Mouse (Mus musculus): ENCODE measurements at regions not wholly inside any gene's neighbourhood (a gene's known extent, or its start where the extent isn't known, plus 50 kb on each side); places are given as distances from the start of the nearest gene placed in this dataset.

DNA sequence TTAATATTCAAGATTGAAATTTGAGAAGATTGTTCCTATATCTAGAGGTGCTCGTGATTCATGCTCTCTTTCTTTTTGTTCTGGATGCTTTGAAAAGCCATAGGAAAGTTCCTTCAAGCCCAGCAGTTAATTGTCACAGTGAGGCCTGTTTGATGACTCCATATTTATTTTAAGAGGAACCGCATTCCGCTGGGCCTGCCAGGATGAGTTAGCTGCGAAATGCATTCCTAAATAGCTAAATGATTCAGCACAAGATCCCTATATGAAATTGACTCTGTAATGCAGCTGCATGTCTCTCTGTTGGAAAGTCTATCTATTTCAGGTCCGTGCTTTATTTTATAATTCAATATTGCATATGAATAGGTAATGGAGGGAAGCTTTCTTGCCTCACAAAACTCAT lies 511.9 kb upstream of the Adgra3 start:
- no peak for DNase-seq (ENCODE audit: low spot score in 2 of 2)

GRCm38 (mm10) chr5:50551125-50551524 lies 492.3 kb upstream of the Adgra3 start:
- DNase-seq (ENCODE audit: low spot score in 2 of 2): no peak

- DNase-seq (ENCODE audit: low spot score in 2 of 2): no peak
These were observed 453.7 kb upstream of the Adgra3 start for GRCm38 (mm10) chr5:50512539-50512938.

DNA sequence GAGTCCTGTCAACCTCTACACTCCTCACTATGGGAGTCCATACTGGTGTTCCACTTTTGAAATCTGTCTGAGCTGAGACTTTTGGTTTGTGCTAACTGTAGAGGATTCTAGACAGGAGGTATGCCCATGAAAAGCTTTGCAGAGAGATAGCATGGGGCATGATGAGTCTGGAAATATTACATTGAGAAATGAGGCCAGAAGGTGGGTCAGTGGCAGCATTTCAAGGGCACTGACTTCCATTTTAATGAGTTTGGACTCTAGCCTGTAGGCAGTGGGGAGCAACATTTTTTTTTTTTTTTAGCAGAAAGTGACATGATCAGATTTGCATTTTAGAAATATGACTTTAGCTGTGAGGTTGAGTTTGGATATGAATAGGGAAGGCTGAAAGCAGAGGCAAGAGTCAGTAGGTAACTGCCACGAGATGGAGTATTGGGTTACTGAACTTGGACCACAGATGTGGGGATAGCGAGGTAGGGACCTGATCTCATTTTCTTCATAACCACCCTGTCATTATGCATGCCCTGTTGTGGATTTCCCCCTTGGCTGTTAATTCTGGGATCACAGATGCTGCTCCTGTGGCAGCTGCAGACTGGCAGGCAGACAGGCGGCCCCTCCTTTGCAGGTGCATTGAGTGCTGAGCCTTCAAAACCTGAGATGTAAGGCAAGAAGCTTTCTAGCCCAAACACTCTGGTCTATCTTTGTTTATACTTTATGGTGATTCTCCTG lies 451.1 kb upstream of the Adgra3 start:
- no peak for DNase-seq (ENCODE audit: low spot score in 2 of 2)

DNA sequence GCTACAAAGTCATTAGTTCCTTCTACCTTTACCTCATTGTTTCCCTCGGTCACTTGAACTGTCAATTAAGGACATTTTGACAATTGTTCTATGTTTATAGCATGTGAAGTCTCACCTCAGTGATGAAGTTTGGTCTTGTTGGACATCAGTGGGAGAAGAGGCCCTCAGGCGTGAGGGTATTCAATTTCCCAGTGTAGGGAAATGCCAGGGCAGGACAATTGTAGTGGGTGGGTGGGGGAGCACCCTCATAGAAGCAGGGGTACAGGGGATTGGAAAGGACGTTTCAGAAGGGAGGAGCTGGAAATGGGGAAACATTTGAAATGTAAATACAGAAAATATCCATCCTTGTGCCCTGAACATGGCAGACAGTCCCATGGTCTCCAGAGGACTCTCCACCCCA lies 431.4 kb upstream of the Adgra3 start:
- no peak for DNase-seq (ENCODE audit: low spot score in 2 of 2)

DNA sequence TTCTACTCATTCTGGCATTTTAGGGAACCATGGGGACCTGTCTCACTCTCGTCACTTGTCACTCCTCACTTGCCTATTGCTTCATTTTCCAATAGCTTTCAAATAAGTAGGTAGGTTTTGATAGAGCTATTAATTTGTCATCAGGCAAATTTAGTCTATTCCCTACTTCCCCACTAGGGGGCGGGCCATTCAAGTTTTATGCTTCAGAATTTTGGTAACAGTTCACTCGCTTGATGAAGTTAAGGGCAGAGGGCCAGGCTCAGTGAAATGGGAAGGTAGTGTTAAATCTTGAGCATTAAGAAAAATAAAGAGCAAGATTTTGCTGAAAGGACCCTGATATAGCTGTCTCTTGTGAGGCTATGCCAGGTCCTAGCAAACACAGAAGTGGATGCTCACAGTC lies 418.2 kb upstream of the Adgra3 start:
- DNase-seq (ENCODE audit: low spot score in 2 of 2): peak; percentile 5 to 34

DNA sequence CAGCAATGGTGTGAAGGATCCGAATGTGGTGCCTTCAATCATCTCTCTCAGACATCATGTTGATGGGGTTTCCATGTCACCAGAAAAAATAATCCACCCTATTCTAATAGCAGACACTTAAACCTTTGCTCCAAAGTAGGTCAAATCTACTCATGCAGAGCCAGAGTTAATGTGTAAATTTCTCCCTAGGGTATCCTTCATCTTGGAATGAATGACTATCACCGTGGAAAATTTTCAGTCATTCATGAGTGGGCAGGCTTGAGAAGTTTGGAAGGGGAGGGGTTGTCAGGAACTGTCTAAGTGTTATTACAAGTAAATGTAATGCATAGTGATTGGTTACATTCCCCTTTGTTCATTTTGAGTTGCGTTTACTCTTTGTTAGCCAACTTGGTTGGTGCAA lies 402.7 kb upstream of the Adgra3 start:
- no peak for DNase-seq (ENCODE audit: low spot score in 2 of 2)

DNA sequence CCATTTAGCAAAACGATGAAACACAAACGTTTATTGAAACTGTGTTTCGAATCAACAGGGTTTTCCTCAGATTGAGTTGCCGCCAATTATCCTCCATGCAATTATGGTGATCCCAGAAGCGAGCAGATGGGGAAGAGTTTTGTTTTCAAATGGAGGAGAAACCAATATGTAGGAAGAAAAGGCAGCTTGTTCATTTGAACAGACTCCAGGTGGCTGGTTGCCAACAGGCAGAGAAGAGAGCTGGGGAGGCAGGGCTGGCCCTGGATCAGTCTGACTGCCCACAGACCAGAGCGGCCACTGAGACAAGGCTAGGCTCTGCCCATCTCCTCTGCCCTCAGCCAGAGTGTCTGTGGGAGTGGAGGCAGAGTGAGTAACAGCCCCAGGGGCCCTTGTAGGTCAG lies 398.8 kb upstream of the Adgra3 start:
- peak in 1 of 2 experiments; percentile 10 for DNase-seq (ENCODE audit: low spot score in 2 of 2)

- DNase-seq (ENCODE audit: low spot score in 2 of 2): no peak
These were observed 395.6 kb upstream of the Adgra3 start for GRCm38 (mm10) chr5:50454387-50454786.

DNA sequence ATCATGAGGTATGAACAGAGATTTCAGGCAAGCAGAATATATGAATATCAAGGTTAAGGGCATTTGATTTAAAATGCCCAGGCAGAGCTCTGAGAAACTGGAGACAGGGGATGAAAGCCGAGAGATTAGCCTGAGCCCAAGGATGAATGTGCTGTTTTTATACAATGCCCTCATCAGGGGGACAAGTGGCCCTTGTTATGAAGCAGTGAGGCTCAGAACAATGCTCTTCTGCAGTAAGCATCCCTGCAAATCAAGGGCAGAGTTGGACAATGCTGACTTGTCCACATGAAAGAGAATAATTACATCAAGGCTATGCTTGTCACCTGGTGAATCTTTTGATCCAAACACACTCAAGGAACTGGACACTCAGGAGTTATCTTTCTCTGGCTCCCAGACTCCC lies 348.1 kb upstream of the Adgra3 start:
- DNase-seq (ENCODE audit: low spot score in 2 of 2): no peak

- DNase-seq (ENCODE audit: low spot score in 2 of 2): no peak
These were observed 347.7 kb upstream of the Adgra3 start for GRCm38 (mm10) chr5:50406520-50406919.
